Mouse (Mus musculus) forebrain, embryonic 16.5 days (tissue): ENCODE measurements around the gene Aldh3b2. TPM values are rescaled to one million over a fixed set of nuclear protein-coding genes. Genes with fewer than 3 reads are reported as not detected.

Experiments
- ATAC-seq: fragments of 200-750 bp; cut with Nextera tagmentation; 2 replicates; pipeline ENCODE4 v1.8.0; 2017; ENCODE audit warnings: mild to moderate bottlenecking, moderate library complexity
- H3K27ac ChIP-seq: fragments of 300-500 bp; sonication (generic); 2 replicates; pipeline ENCODE4 v1.5.1; 2014; ENCODE audit warnings: low read length, control low read depth
- H3K27me3 ChIP-seq: fragments of 300-500 bp; sonication (generic); replicated peaks from 2 replicates; pipeline ENCODE4 v1.6.1; 2014; ENCODE audit warnings: low read length; ENCODE audit not compliant: control insufficient read depth, insufficient read depth
- H3K36me3 ChIP-seq: fragments of 300-500 bp; sonication (generic); 2 replicates; pipeline ENCODE4 v1.6.1; 2014; ENCODE audit not compliant: control insufficient read depth, insufficient read depth
- H3K4me1 ChIP-seq: fragments of 300-500 bp; sonication (generic); replicated peaks from 2 replicates; pipeline ENCODE4 v1.6.1; 2014; ENCODE audit warnings: low read length; ENCODE audit not compliant: control insufficient read depth, insufficient read depth
- H3K4me2 ChIP-seq: fragments of 300-500 bp; sonication (generic); 2 replicates; pipeline ENCODE4 v1.6.1; 2014; ENCODE audit warnings: mild to moderate bottlenecking, low read length, control low read depth
- H3K4me3 ChIP-seq: fragments of 300-500 bp; sonication (generic); replicated peaks from 2 replicates; pipeline ENCODE4 v1.5.1; 2014; ENCODE audit warnings: mild to moderate bottlenecking, low read length, control low read depth
- H3K9ac ChIP-seq: fragments of 300-500 bp; sonication (generic); replicated peaks from 2 replicates; pipeline ENCODE4 v1.6.1; 2014; ENCODE audit warnings: low read depth, low read length, control low read depth
- H3K9me3 ChIP-seq: fragments of 300-500 bp; sonication (generic); 2 replicates; pipeline ENCODE4 v1.6.1; 2016; ENCODE audit warnings: low read length; ENCODE audit not compliant: control insufficient read depth
- WGBS: fragments of 180-500 bp; shearing (Covaris S2); extraction: QIAGEN DNeasy Blood & Tissue Kit; methylation state at CpG from one replicate; pipeline ENCODE4 v1.1.7; 2014; 5-methylcytosine and 5-hydroxymethylcytosine counted together
- polyA plus RNA-seq: library from polyadenylated mRNA; unstranded; fragments of >200 nt; fragmentation: Nextera tagmentation; extraction: Ambion mirVana; gene quantifications from 2 replicates; pipeline ENCODE4 v1.2.1, GENCODE M21; 2015

The Aldh3b2 gene
- polyA plus RNA-seq: 0.30 and 1.1 TPM in 2 replicates

DNA sequence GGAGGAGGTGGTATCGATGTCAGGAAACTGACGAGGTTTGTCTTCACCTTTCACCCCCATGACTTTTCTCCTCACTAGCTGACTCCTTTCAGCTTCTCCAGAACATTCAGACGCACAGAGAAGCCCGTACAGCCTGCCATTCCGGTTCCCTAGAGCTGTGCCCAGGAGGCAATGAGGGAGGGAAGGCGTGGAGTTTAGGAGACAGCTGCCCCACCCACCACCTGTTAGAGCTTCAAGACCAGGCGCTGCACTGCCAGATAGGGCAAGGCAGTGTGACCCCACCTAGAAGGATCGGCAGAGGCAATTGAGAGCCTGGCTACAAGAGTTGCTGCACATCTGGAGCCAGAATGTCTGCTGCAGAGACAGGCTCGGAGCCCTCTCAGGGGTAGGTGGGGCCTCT lies at the start of gene Aldh3b2:
Gene Aldh3b2 (plus strand): TSS at position 100 of the 400 bp plus-strand sequence.
- Histone ChIP-seq H3K27me3 (no peaks in the 10 kb centered on the region), H3K36me3 (no peaks in the 10 kb centered on the region), H3K9me3 (no peaks in the 10 kb centered on the region), H3K4me2 (no peak within 1 kb of the TSS), H3K4me3 (no peak within 1 kb of the TSS), H3K4me1 (no peaks in the 10 kb centered on the region), H3K9ac (no peak within 1 kb of the TSS), H3K27ac (no peak within 1 kb of the TSS)
- no peak for ATAC-seq
- 60% methylated on average over 9 of the region's 9 CpGs for WGBS

DNA sequence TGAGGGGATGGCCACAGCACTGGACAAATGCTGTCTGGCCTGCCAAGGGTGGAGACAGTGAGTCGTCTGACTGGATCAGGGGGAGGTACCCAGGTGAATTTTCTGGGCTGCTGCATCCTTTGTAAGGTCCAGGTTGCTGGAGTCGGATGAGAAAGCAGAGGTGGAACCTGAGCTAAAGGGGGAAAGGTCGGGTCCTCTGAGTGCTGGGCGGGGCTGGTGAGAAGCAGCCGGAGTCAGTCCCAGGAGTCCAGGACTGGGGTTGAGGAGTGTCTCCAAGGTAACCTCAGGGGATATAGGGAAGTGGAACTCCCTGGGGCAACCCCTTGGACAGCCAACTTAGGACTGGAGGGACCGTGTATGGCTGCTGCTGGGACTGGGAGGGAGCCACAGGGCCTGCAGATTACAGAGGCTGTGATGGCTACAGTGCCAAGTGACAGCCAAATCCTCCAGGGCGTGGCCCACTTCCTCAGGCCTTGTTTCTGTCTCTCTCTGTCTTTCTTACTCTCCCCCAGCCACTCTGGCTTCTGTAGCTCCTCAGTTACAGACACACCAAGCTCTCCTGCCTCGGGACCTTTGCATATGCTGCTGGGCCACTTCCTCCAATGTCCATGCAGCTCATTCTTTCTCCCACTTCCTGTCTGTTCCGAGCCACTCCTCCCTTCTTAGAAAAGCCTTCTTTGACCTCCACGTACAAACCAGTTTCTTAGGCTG lies 49.3 kb upstream of the Aldh3b2 start:
- Histone ChIP-seq H3K4me2 (no peak overlapping the region), H3K4me3 (no peak overlapping the region), H3K9ac (no peak overlapping the region), H3K4me1 (no peaks in the 10 kb centered on the region), H3K27ac (no peak overlapping the region), H3K27me3 (no peaks in the 10 kb centered on the region), H3K36me3 (no peaks in the 10 kb centered on the region), H3K9me3 (no peaks in the 10 kb centered on the region)
- WGBS: 49% methylated on average over 10 of the region's 10 CpGs
- no peak for ATAC-seq

DNA sequence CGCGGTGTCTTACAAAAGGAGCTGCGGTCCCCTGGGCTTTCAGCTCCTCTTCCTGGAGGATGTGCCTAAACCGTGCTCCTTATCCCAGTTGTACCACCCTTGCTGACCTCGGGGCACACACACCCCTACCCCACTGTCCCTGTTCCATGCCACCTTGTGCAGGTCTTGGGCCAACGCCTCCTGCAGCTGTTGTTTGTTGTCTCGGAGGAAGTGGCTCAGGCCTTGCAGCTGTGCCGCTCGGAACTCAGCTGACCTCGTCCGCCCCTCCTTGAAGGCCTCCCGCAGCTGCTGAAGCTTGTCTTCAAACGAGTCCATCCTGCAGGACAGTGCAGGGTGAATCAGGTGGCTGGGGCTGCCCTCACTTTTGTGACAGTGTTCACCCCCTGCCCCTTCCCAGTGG lies 48.5 kb upstream of the Aldh3b2 start:
- no peak overlapping the region for H3K27ac ChIP-seq
- no peaks in the 10 kb centered on the region for H3K9me3 ChIP-seq
- 70% methylated on average over 13 of the region's 13 CpGs for WGBS
- H3K4me3 ChIP-seq: no peak overlapping the region
- no peaks in the 10 kb centered on the region for H3K27me3 ChIP-seq
- H3K4me2 ChIP-seq: no peak overlapping the region
- H3K36me3 ChIP-seq: no peaks in the 10 kb centered on the region
- no peak overlapping the region for H3K9ac ChIP-seq
- ATAC-seq: no peak
- no peaks in the 10 kb centered on the region for H3K4me1 ChIP-seq

DNA sequence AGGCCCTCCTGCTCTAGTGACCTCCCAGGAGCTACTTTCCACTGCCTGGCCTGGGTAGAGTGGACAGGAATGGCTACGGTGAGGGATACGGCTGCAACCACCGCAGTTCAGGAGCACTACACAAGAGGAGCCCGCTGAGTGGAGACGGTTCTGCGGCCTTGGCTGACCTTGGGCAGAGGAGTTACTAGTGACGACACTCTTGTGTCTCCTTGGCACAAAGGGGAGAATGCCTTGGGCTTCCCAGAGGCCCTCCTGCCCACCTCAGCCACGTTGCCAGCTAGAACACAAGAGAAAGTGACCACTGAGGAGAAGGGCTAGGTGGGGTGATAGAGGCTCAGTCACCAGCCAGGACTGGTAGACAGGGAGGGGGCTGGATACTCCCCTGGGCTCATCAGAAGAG lies 47.9 kb upstream of the Aldh3b2 start:
- no peak for ATAC-seq
- WGBS: 77% methylated on average over 8 of the region's 8 CpGs
- no peaks in the 10 kb centered on the region for H3K36me3 ChIP-seq

DNA sequence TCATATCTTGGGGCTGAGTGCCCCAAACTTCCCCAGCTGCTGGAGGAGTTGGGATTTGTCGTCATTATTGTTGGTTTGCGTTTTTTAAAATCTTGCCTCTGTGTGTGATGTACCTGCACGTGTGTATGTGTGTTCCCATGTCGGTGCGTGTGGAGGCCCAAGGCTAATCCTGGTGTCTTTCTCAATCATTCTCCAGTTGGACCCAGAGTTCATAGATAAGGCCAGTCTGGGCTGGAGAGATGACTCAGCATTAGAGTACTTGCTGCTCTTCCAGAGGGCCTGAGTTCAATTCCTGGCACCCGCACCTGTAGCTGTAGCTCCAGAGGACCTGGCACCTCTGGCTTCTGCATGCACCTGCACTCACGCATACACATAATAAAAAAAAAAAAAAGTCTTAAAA lies 47.3 kb upstream of the Aldh3b2 start:
- H3K36me3 ChIP-seq: no peaks in the 10 kb centered on the region
- no peaks in the 10 kb centered on the region for H3K27me3 ChIP-seq
- peaks cover 8% of the 10 kb centered on the region for H3K4me1 ChIP-seq
- WGBS: 92% methylated on average over 7 of the region's 7 CpGs
- no peak overlapping the region for H3K27ac ChIP-seq
- no peak overlapping the region for H3K4me2 ChIP-seq
- H3K9me3 ChIP-seq: no peaks in the 10 kb centered on the region
- ATAC-seq: no peak
- H3K9ac ChIP-seq: no peak overlapping the region
- H3K4me3 ChIP-seq: no peak overlapping the region

More for the DNA sequence above, 47.9 kb upstream of the Aldh3b2 start:
- no peak overlapping the region for H3K27ac ChIP-seq
- no peak overlapping the region for H3K4me2 ChIP-seq
- no peaks in the 10 kb centered on the region for H3K9me3 ChIP-seq
- H3K9ac ChIP-seq: no peak overlapping the region
- no peaks in the 10 kb centered on the region for H3K27me3 ChIP-seq
- H3K4me1 ChIP-seq: peaks cover 1% of the 10 kb centered on the region; the same call in 1 of the 2 replicates
- no peak overlapping the region for H3K4me3 ChIP-seq

DNA sequence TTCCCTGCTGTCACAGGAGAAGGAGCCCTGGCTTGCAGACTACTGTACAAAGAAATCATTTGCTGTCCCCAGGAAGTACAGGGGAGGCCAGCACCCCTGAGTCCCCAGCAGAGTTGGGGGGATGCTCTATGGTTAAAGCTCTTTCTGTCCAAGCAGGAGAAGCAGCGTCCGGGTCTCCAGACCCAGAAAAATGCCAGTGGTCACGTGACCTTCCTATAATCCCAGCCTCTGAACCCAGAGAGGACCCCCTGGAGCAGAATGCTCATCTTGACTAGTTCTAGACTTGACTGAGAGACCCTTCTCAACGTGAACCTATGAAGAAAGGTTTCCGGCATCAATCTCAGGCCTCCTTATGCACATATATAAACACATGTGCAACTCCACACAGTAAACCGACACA lies 46.3 kb upstream of the Aldh3b2 start:
- Histone ChIP-seq H3K4me1 (peaks cover 16% of the 10 kb centered on the region), H3K27me3 (no peaks in the 10 kb centered on the region), H3K4me2 (no peak overlapping the region), H3K9me3 (no peaks in the 10 kb centered on the region), H3K9ac (no peak overlapping the region), H3K4me3 (no peak overlapping the region), H3K27ac (no peak overlapping the region), H3K36me3 (no peaks in the 10 kb centered on the region)
- 81% methylated on average over 6 of the region's 6 CpGs for WGBS
- ATAC-seq: no peak

DNA sequence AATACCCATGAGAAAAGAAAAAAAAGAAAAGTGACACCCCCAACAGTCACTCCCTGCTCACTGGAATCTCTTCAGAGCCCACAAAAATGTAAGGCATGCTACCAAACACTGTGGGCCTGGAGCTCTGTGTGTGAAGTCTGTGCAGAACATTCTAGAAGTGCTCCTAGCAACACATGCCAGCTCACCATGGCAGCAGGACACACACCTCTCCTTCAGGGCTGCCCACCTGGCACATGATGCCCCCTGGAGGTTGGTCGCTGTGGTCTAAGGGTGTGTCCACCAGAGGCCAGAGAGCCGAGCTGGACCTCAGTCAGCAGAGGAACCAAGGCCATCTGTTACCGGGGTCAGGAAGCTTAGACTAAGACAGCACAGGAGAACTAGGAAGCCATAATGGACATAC lies 45.8 kb upstream of the Aldh3b2 start:
- Histone ChIP-seq H3K27me3 (no peaks in the 10 kb centered on the region), H3K4me1 (peaks cover 16% of the 10 kb centered on the region), H3K4me3 (no peak overlapping the region), H3K9me3 (no peaks in the 10 kb centered on the region), H3K9ac (no peak overlapping the region), H3K36me3 (no peaks in the 10 kb centered on the region), H3K4me2 (no peak overlapping the region), H3K27ac (no peak overlapping the region)
- ATAC-seq: no peak
- WGBS: 76% methylated on average over 3 of the region's 3 CpGs

DNA sequence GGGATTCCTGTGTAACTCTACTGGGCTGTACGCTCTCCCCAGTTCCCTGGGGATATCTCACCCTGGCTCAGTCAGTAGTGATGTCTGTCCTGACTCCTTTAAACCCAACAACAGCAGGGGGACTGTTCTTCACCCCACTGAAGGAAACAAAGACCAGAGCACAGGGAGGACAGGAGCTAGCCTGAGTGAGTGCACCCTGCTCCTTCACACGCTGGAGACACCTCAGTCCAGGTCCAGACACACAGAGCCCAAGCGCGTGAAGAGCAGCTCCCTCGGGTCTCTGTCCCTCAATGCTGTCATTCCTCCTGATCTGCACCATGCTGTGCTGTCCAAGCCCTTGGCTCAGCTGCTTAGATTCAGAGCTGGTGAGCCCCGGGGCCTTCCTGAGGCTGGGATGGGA lies 45.4 kb upstream of the Aldh3b2 start:
- Histone ChIP-seq H3K36me3 (no peaks in the 10 kb centered on the region), H3K9me3 (no peaks in the 10 kb centered on the region), H3K27ac (no peak overlapping the region), H3K9ac (no peak overlapping the region), H3K4me2 (no peak overlapping the region), H3K4me1 (peaks cover 16% of the 10 kb centered on the region), H3K27me3 (no peaks in the 10 kb centered on the region), H3K4me3 (no peak overlapping the region)
- WGBS: 66% methylated on average over 6 of the region's 6 CpGs
- no peak for ATAC-seq

DNA sequence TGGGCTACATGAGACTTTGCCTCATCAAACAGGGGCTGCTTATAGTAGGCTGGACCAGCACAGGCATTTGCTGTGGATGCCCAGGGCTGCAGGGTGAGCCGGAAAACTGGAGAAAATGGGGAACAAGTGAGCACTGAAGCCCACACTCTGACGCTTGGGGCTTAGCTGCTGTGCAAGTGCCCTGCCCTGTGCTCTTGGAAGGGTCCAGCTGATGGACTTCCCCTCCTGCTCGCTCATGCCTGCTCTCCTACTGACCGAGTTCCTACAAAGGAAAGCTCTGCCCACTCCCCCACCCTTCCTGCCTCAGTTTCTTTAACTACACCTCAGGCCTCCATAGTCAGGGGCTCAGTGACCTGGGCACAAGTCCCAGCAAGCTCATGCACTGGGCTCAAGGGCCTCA lies 44.1 kb upstream of the Aldh3b2 start:
- H3K4me1 ChIP-seq: peaks cover 16% of the 10 kb centered on the region
- 90% methylated on average over 4 of the region's 4 CpGs for WGBS
- H3K36me3 ChIP-seq: no peaks in the 10 kb centered on the region
- no peaks in the 10 kb centered on the region for H3K27me3 ChIP-seq
- no peak overlapping the region for H3K4me3 ChIP-seq
- no peak overlapping the region for H3K9ac ChIP-seq
- no peaks in the 10 kb centered on the region for H3K9me3 ChIP-seq
- no peak overlapping the region for H3K27ac ChIP-seq
- no peak overlapping the region for H3K4me2 ChIP-seq
- no peak for ATAC-seq

DNA sequence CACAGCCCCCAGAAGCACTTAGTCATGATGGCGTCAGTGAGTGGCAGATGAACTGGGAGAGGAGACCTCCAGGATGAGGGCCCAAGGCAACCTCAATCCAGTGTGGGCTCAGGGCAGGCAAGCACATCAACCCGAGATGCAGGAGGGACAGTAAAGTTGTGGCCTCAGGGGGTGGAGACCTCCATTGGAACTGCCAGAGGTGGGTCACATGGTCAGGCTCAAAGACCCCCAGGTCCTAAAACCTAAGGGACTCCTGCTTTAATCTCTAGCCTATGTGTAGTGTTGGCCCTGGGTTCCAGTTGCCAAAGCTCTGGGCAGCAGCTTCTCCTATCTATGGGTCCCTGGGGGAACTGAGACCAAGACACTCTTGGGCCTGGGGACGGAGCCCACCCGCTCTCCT lies 43.3 kb upstream of the Aldh3b2 start:
- H3K9ac ChIP-seq: no peak overlapping the region
- H3K36me3 ChIP-seq: no peaks in the 10 kb centered on the region
- no peak overlapping the region for H3K4me3 ChIP-seq
- no peaks in the 10 kb centered on the region; the same call in 1 of the 2 replicates for H3K27me3 ChIP-seq
- 71% methylated on average over 4 of the region's 4 CpGs for WGBS
- H3K9me3 ChIP-seq: no peaks in the 10 kb centered on the region
- peaks cover 16% of the 10 kb centered on the region for H3K4me1 ChIP-seq
- H3K4me2 ChIP-seq: no peak overlapping the region
- no peak for ATAC-seq
- H3K27ac ChIP-seq: no peak overlapping the region
